Mouse (Mus musculus): ENCODE measurements around the gene Ttc33. TPM values are rescaled to one million over a fixed set of nuclear protein-coding genes. Genes with fewer than 3 reads are reported as not detected.
A peak's percentile ranks its signal among the peaks of the same experiment; 100 is the strongest.

Ttc33 gene
- 10 to 100 TPM; 77.0 to 82.6 TPM for total RNA-seq (2021)

DNA sequence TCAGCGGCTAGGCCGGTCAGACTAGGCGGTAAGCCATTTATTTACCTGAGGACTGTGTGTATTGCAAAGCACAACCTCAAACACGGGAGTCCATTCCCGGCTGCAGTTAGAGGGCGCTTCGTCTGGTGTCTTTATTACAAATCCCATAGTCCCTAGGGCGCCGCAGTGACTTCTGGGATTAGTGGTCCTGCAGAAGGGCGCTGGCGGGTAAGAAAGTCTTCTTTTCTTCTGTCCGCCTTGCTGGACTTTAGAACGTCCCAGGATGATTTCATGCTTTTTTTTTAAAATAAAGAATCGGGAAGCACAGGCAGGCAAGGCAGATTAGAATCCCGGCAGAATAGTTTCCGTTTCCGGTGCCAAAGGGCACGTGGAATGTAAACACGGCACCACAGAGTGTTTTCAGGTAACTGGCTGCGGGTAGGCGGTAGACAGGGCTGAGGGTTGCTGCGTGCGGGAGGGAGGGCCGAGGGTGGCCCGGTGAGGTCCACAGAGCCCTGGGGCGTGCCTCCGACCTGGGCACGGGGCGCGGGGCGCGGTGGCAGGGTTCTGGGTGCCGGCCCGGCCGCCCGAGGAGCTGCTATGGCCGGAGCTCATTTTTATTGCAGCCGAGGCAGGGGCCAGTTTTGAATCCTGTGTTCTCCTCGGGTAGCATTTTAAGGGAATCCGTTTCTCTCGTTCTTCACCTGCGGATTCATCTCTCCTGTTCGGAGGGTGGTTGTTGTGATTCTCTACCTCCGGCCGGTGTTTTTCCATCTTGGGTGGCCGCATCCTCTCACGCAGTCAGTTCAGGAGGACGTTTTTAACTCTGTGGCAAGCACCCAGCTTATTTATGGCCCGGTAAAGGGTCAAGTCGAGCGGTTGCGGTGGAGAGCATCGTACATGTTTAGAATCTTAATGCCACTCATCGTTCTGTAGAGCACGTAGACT lies at the start of gene Ttc33:
Gene Ttc33, plus strand, starts transcription at position 160 of the 927 bp plus-strand sequence.
- peak; percentile 72 to 79 for DNase-seq

DNA sequence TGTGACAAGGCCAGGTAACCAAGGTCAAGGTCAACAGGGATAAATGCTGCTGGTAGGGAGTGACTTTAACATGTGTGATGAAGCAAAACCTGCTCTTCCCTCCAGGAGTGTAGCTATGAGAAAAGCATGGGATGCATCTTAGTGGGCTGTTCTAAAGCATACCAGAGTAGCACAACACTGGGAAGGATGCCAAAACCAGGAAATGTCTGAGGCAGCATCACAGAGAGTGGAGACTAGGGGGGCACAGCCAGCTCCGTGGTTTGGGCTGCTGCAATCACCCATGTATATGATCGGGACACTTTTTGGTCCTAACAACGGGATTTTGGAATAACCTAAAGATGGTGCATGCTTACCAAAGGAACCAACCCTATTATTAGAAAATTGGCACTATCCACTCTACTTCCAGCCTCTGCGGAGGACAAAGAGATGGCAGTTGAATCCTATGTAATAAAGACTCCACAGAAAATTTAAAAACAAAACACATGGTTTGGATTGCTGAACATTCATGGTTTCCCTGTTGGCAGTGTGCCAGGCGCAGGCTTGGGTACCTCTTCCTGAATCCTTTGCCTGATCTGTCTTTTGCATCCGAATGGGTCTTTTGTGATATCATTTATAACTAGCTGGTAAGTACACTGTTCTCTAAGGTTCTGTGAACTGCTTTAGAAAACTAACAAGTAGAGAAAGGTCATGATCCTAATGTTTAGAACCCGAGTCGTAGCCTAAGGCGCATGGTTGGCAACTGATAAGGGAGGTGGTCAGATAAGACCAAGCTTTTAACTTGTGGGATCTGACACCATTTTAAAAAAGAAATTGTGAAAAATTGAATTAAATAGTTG lies 47.1 kb upstream of the Ttc33 start:
- DNase-seq: no peak

DNA sequence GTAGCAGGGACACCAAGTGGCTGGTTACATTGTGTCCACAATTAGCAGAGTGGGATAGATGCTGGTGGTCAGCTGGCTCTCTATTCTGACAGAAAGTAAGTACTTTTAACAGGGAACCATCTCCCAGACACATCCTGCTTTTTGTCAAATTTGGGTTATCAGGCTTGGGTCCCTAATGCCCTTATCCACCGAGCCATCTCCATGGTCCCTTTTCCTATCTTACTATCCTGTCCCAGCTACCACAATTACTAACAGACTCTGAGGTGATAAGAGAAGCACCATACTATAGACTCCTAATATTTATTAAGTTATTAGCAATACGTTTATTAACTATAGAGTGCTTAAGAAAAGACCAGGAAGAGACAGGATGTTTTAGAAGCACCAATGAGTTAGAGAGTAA lies 46.0 kb upstream of the Ttc33 start:
- DNase-seq: no peak

DNA sequence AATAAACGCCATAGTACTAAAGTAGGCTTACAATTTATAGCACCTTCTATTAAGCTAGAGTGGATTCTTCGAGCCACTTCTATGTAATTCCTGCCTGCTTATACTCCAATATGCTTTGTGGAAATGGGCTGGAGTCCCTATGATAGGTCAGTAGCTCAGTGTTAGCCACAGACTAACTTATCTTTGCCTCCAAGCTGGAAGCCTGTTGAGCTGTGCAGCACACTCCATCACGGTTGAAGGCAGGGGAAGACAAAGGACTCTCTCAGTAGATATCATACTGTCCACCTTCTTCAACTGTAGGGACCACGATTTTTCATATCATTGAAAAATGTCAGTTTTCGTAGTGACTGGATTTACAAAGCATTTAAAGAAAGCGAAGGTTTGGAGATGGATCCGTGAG lies 45.5 kb upstream of the Ttc33 start:
- DNase-seq: no peak

DNA sequence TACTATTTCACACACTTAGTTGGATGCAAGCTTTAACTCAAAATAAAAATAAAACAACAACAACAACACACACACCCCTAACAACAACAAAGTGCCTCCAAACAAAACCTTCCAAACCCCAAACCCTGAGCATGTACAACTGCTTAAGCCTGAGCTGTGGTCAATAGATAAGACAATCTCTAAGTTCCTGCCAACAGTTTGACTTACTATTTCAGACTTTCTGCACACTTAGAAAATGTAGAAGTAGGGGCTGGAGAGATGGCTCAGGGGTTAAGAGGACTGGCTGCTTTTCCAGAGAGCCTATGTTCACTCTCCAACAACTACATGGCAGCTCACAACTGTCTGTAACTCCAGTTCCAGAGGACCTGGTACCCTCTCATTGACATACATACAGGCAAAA lies 45.0 kb upstream of the Ttc33 start:
- DNase-seq: no peak

DNA sequence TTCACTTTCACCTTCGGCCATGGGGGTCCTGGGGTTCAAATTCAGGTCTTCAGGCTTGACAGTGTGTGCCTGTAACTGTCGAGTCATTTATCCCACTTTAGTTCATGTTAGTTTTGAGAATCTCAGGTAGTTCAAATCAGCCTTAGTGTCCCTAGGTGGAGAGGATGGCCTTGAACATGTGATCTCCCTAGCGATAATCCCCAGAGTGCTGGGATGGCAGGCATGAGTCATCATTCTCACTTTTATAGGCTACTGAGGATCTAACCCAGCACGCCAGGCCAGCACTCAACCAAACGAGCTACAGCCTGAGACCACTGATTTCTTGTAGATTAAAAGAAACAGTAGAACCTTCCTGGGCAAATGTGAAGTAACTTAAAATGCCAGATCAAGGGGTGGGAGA lies 43.3 kb upstream of the Ttc33 start:
- no peak for DNase-seq

DNA sequence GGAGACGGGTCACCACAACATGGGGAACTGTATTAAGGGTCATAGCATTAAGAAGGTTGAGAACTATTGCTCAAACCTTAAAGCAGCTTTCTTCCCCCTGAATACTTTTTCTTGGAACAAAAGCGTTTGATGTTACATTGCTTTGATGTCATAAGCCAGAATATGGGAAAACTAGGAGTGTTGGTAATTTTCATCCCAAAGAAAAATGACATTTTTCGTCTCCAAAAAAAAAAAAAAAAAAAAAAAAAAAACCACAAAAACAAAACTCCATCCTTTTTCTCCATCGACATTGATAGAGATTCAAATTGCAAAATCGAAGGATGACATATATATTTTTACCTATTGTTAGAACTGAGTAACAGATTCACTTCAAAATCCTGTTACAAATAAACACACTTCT lies 42.6 kb upstream of the Ttc33 start:
- DNase-seq: no peak

DNA sequence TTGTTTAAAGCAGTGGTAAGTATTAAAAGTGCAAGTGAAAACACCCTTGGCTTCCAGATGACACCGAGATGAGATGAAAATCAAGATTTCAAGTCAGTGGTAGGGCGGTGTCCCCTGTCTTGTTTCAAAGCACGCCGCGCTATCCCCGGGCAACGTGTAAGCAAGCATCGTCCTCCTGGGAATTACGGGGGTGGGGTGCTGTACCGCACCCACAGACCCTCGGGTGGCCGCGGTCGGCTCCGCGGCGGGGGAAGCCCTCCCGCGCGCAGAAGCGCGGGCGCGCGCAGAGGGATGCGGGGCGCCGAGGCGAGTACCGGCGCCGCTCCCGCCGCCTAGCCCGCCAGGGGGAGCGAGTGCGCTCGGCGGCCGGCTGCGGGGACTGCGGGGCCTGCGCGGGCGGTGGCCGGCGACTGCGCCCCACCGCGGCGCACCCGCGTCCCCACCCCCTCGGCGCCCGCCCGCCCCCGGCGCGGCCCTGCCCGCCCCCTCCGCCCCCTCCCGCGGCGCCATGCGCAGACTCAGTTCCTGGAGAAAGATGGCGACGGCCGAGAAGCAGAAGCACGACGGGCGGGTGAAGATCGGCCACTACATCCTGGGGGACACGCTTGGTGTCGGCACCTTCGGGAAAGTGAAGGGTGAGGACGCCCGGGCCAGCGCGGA lies 41.8 kb upstream of the Ttc33 start, which contains the start of gene Prkaa1:
Gene Prkaa1, plus strand, starts transcription at position 501 of the 660 bp plus-strand sequence.
- DNase-seq: peak; percentile 74 to 79

DNA sequence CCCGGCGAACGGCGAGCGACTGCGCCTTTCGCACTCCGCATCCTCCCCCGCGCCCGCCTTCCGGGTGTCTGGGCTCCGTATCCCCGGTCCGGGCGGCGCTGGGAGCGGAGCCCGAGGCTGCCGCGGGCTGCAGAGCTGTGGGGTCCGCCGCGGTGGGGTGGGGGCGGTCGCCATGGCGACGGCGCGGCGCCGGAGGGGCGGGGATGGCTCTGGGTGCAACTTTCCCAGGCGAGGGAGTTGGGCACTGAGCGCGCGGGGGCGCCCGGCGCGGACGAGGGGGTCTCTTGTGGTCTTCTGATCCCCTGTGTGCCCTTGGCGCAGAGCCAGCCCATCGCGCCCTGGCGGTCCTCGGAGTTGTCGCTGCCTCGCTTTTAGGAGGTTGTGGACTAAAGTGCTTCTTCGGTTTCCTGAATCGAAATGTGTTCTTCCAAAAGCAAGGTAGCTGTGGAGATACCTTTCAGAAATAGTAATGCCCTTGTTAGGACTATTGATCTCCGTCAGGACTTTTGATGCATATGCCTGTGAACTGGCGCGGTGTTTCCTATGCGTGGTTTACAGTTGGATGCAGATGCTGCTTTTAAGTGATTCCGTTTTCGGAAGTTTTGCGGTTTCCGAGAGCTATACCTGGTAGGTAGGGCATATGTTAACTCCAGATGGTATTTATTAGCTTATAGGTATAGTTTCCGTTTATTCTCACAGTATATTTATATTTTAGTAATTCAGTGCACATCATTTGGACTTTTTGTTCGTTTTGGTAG lies 41.1 kb upstream of the Ttc33 start:
- DNase-seq: no peak

DNA sequence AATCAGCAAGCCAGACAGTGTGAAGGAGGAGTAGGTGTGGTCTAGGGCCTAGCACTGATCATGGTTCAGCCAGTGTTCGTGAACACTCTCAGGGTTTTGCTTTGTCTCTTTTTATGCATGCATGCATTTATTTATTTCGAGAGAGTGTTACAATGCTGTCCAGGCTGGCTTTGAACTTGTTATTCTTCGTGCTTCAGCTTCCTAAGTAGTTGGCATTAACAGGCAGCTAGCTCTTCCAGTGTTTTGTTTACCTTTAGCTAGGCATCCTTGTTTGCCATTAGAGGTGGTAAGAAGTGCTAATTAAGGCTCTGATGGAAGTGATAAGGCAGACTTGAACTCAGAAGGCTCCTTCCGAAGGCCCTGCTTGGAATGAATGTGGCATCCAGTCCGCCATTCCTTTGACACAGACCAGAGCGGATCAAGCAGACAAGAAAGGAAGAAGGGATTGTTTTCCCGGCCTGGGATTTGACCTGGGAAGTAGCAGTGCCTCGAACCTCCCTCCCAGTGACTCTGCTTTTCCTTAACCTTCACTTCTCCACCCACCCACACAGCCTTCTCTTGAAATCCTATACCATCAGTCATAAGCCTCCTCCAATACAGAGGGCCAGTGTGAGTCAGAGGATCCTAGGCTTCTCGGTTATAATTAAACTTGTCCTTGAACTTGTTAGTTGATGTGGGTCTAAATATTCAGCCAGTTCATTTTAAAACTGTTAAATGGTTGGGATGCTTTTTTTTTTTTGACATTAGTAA lies 40.0 kb upstream of the Ttc33 start:
- no peak for DNase-seq

DNA sequence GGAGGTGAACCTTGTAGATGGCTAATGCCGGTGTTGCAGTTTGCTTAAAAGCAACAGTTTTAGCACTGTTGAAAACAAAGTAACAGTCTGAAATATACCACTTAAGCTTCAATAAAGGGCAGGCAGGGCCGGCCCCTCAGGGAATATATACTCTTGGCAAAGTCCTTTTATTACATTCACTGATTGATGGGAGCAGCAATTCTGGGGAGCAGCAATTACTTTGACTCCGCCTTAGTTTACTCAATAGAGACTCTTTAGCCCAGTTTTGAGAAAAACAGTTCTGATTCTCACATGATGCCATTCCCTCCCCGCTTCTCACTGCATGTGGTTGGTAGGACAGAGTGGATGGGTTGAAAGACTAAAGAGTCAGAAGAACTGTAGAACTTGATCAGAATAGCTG lies 36.1 kb upstream of the Ttc33 start:
- DNase-seq: no peak

DNA sequence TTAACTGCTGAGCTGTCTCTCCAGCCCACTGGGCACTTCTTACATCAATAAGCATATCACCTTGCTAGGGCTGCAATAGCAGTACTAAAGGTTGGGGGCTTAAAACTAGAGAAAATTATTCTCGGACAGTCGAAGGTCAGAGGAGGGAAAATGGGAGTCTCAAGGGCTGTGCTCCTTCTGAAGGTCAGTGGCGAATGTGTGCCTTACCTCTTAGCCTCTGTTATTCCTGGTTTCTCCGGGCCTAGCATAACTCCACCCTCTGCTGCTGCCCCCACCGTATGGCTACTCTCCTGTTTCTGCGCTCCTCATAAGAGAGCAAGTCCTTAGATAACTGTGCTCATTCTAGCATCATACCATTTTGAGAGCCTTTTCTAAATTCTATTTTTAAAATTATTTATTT lies 33.2 kb upstream of the Ttc33 start:
- DNase-seq: no peak

DNA sequence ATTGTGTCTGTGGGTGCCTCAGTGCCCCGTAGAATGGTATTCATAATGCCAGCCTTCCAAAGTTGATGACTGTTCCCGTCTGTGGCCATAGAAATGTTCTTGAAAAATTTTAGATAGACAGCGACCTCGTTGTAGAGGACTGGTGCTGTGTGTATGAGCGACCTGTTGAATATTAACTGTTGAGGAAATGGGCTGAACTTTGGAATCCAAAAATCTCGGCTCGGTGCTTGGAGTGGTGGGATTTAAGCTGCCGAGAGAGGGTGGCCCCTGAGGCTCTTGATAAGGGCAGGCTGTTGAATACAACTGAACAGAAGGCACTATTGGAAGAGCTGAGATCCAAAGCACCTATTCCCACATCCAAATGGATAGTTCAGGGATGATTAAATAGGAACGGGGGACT lies 30.7 kb upstream of the Ttc33 start:
- DNase-seq: no peak

DNA sequence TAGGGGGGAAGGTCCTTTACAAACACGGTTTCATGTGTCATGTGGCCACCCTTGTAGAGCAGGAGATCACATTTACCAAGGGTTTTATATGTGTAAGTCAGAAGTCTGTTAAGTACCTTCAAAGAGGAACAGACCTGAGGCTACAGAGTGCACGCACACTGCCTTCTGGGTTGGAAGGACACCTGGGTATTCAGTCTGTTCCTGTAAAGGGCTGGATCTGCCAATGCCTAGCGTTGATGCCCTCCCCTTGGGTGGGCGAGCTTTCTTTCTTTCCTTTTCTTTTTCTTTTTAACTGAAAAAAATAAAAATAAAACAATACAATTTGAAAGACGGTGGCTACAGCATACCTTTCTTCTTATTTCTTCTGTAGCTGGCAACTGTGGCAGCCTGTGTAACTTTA lies 30.2 kb upstream of the Ttc33 start:
- DNase-seq: no peak

DNA sequence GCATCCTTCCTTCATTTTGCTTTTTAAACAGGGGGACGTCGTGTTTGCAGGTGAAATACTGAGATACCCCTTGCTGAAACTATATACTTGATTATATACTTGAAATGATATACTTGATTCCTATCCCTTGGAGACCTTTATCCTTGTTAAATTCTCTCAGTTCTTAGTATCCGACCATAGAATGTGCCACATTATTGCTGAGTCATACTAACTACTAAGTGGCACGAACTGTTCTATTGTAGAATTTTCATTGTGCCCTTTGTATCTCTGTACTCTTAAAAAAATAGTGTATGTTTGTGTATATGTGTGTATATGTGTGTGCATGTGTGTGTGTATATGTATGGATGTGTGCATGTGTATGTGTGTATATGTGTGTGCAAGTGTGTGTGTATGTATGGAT lies 29.0 kb upstream of the Ttc33 start:
- DNase-seq: no peak

DNA sequence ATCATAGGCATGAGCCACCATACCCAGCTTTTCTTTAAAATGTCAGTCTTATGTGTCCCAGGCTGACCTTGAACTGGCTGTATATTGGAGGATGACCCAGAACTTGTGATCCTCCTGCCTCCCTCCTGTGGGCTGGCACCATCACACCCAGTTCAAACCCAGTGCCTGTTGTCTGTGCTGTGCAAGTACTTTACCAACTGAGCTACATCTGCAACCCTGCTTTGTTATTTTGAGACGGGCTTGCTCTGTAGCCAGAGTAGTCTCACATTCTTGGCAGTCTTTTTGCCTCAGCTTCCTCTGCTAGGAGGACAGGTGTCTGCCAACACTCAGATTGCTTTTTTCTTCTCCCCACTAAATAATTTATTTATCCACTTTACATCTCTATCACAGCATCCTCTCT lies 27.9 kb upstream of the Ttc33 start:
- no peak for DNase-seq

DNA sequence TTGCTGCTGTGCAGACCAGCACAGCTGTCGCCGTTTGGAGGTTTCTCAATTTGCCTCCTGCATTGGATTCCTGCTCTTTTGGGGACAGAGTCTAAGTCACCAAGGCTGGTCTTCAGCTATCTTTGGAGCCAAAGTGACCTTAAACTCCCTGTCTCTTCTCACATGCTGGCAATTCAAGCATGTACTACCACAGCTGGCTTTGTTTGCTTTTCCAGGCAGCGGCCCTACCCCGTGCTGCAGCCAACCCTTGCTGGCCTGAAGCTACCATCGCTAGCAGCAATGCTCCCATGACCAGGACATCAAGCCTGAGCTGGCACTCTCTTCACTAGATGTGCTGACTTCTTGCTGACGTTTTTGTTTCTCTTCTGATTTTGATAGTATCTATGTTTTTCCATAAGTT lies 26.5 kb upstream of the Ttc33 start:
- DNase-seq: no peak

DNA sequence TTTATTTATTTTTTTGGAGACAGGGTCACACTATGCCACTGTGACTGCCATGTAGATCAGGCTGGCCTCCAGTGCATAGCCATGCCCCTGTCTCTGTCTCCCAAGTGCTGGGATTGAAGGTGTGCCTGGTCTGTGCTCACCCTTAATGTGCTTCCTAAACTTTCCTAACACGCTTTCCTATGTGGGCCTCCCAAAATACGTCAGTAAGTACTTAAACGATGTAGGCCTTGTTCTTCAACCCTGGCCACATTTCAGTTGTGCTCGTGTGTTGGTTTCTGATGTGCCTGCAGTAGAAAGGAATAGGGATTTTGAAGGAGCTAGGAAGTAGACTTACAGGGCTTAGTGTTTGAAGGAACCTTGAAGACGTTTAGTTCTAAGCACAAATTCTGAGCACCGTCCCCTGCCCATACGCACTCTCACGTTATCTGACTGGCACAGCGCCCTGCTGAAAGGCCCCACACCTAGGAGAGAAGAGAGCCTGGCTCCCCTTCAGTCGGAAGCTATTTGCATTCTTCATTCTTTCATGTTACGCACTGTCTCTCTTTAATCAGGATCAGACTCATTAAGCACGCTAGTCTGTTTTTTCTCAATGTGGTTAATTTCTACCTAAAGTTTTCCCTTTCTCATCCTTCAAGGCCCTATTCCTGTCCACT lies 20.1 kb upstream of the Ttc33 start:
- DNase-seq: no peak

DNA sequence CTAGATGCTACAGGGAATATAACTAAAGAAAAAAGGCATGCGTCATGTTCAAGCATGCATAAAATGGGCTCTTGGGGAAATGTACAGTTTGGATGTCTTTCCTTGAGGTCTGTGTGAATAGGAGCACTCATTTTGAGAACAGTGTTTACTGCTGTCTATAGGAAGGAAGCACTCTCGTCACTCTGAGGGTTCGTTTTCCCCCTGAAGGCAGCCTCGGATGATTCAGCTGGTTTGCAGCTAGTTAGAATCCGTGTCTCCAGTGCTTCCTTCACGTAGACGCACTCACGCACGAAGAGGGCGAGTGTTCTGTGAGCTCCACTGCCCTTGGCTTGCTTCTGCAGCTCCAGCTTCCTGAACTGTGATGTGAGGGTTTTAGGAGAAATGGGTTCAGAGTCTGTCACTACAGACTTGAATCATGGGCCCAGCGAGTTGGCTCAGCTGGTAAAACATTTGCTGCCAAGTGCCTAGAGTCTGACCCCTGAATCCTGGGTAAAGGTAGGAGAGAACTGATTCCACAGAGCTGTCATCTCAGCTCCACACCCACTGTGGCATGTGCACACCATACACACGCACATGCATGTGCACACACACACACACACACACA lies 12.0 kb upstream of the Ttc33 start:
- no peak for DNase-seq

DNA sequence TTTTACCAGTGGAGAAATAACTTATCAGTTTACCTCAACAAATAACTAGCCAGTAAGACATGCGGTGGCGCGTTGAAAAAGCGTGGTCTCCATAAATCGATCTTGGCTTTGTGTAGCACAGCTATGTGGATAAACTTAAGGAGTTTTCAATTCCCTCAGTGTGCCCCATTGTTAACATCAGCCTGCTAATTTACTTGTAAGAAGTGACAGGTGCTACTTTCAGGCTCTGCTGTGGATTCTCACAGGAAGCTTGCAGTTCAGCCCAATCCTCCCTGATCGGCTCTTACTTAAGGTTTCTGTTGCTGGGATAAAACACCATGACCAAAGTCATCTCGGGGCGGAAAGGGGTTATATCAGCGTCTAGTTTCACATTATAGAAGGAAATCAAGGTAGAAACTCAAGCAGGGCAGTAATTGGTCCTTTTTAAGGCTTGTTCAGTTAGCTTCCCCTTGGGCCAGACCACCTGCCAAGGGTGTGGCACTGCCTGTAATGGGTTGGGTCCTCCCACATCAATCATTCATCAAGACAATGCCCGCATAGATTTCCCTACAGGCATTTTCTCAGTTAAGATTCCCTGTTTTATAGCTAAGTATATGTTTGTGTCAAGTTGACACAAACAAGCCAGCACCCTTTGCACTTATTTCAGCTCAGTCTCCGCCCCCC lies 526 bp upstream of the Ttc33 start:
- no peak for DNase-seq
